Mouse (Mus musculus) testis, adult 2 months (tissue): ENCODE results near the gene Hoxd1.

Source experiments
- CTCF ChIP-seq: fragments of 200-500 bp; IDR thresholded peaks from 2 replicates; pipeline ENCODE4 v1.5.1; 2012; ENCODE audit warnings: low read depth, mild to moderate bottlenecking, inconsistent platforms, low read length, moderate library complexity; ENCODE audit not compliant: control insufficient read depth, insufficient read depth, insufficient replicate concordance
- POLR2A ChIP-seq: fragments of 200-500 bp; IDR thresholded peaks from 2 replicates; pipeline ENCODE4 v1.6.1; 2012; ENCODE audit warnings: low read depth, mild to moderate bottlenecking, inconsistent platforms, low read length, moderate library complexity; ENCODE audit not compliant: control insufficient read depth

GRCm38 (mm10) chr2:74733317-74733661, 29.5 kb upstream of the Hoxd1 start:
- TF ChIP-seq POLR2A, result no peak
- TF ChIP-seq CTCF, result no peak
